Mouse (Mus musculus) embryonic fibroblast, embryonic 13.5 days (primary cell): ENCODE data around the gene Clvs2. TPM values are rescaled to one million over a fixed set of nuclear protein-coding genes. Genes with fewer than 3 reads are reported as not detected.
A peak's percentile ranks its signal among the peaks of the same experiment; 100 is the strongest.

Experiments used
- H3K27ac ChIP-seq: 2 replicates; pipeline ENCODE4 v1.5.1; 2012; ENCODE audit warnings: low read length, control low read depth, inconsistent platforms; ENCODE audit not compliant: insufficient read depth
- H3K4me1 ChIP-seq: 2 replicates; pipeline ENCODE4 v1.6.1; 2011; ENCODE audit warnings: low read length; ENCODE audit not compliant: control insufficient read depth, insufficient read depth
- H3K4me3 ChIP-seq: 2 replicates; pipeline ENCODE4 v1.5.1; 2011; ENCODE audit warnings: mild to moderate bottlenecking, control low read depth, low read length; ENCODE audit not compliant: insufficient read depth
- CTCF ChIP-seq: IDR thresholded peaks from 2 replicates; pipeline ENCODE4 v1.5.1; 2011; ENCODE audit warnings: mild to moderate bottlenecking, control low read depth, low read length, moderate library complexity, borderline replicate concordance; ENCODE audit not compliant: insufficient read depth
- POLR2A ChIP-seq: IDR thresholded peaks from 2 replicates; pipeline ENCODE4 v1.6.1; 2011; ENCODE audit warnings: low read depth, mild to moderate bottlenecking, control low read depth, low read length, moderate library complexity
- polyA plus RNA-seq: library from polyadenylated mRNA; stranded (reverse); fragments of >200 nt; gene quantifications from 2 replicates; pipeline ENCODE4 v1.2.4, GENCODE M21; 2011; ENCODE audit warnings: low read depth; ENCODE audit not compliant: missing spikeins, insufficient read length

Gene Clvs2
- not detected in 2 replicates for polyA plus RNA-seq

- Histone ChIP-seq H3K4me1 (no peaks in the 10 kb centered on the region), H3K4me3 (no peak within 1 kb of the TSS), H3K27ac (no peak within 1 kb of the TSS)
- TF ChIP-seq CTCF (no peak), POLR2A (no peak)
Observed at GRCm38 (mm10) chr10:33624131-33624879, at the start of gene Clvs2. Gene Clvs2, minus strand, starts transcription at chr10:33624769.

GRCm38 (mm10) chr10:33653142-33653541 is 28.6 kb upstream of the Clvs2 start:
- Histone ChIP-seq H3K4me1 (no peaks in the 10 kb centered on the region), H3K4me3 (no peak overlapping the region), H3K27ac (no peak overlapping the region)
- TF ChIP-seq POLR2A = no peak
- TF ChIP-seq CTCF = no peak

GRCm38 (mm10) chr10:33623577-33623991 is 985 bp downstream of the Clvs2 start:
- no peak for TF ChIP-seq POLR2A
- TF ChIP-seq CTCF = no peak
- no peak overlapping the region for H3K4me3 ChIP-seq
- no peaks in the 10 kb centered on the region for H3K4me1 ChIP-seq
- H3K27ac ChIP-seq = no peak overlapping the region

- Histone ChIP-seq H3K4me1 (no peaks in the 10 kb centered on the region), H3K27ac (no peak overlapping the region), H3K4me3 (no peak overlapping the region)
- TF ChIP-seq POLR2A (no peak), CTCF (no peak)
Observed at GRCm38 (mm10) chr10:33622700-33623099, 1.9 kb downstream of the Clvs2 start.

- no peak overlapping the region for H3K27ac ChIP-seq
- TF ChIP-seq POLR2A (no peak), CTCF (no peak)
- H3K4me1 ChIP-seq = no peaks in the 10 kb centered on the region
- no peak overlapping the region for H3K4me3 ChIP-seq
Observed at GRCm38 (mm10) chr10:33616207-33616606, 8.4 kb downstream of the Clvs2 start.

GRCm38 (mm10) chr10:33613197-33613596 is 11.4 kb downstream of the Clvs2 start:
- Histone ChIP-seq H3K4me3 (no peak overlapping the region), H3K4me1 (no peaks in the 10 kb centered on the region), H3K27ac (no peak overlapping the region)
- TF ChIP-seq CTCF (no peak), POLR2A (no peak)

GRCm38 (mm10) chr10:33592732-33593131 is 31.8 kb downstream of the Clvs2 start:
- Histone ChIP-seq H3K4me3 (no peak overlapping the region), H3K4me1 (no peaks in the 10 kb centered on the region), H3K27ac (no peak overlapping the region)
- no peak for TF ChIP-seq CTCF
- TF ChIP-seq POLR2A = no peak

GRCm38 (mm10) chr10:33588800-33589199 is 35.8 kb downstream of the Clvs2 start:
- TF ChIP-seq POLR2A (no peak), CTCF (no peak)
- no peak overlapping the region for H3K4me3 ChIP-seq
- no peak overlapping the region for H3K27ac ChIP-seq
- H3K4me1 ChIP-seq = no peaks in the 10 kb centered on the region

GRCm38 (mm10) chr10:33587118-33587517 is 37.5 kb downstream of the Clvs2 start:
- no peaks in the 10 kb centered on the region for H3K4me1 ChIP-seq
- H3K4me3 ChIP-seq = no peak overlapping the region
- H3K27ac ChIP-seq = no peak overlapping the region
- TF ChIP-seq CTCF = no peak
- TF ChIP-seq POLR2A = no peak

- H3K27ac ChIP-seq = peak overlapping the region; percentile 84
- 0 out of 2 replicates have a peak, but pooled peaks cover 2% of the 10 kb centered on the region for H3K4me1 ChIP-seq
- TF ChIP-seq CTCF = no peak
- no peak for TF ChIP-seq POLR2A
- no peak overlapping the region for H3K4me3 ChIP-seq
Observed at GRCm38 (mm10) chr10:33558081-33558480, 66.5 kb downstream of the Clvs2 start.
